Mouse (Mus musculus) C2C12 (cell line): Measurements from ENCODE around the gene Cptp.

Experiments used
- CTCF ChIP-seq: IDR thresholded peaks from one replicate; pipeline ENCODE4 v1.5.1; 2011; ENCODE audit not compliant: control insufficient read depth, insufficient read depth, insufficient read length
- FOSL1 ChIP-seq: IDR thresholded peaks from one replicate; pipeline ENCODE4 v1.8.0; 2011; ENCODE audit warnings: mild to moderate bottlenecking, low read length; ENCODE audit not compliant: poor library complexity, insufficient read depth, severe bottlenecking
- MAX ChIP-seq: IDR thresholded peaks from one replicate; pipeline ENCODE4 v1.6.1; 2011; ENCODE audit warnings: mild to moderate bottlenecking, control low read depth
- MYOD1 ChIP-seq: IDR thresholded peaks from one replicate; pipeline ENCODE4 v1.6.1; 2011; ENCODE audit warnings: low read depth; ENCODE audit not compliant: control insufficient read depth, insufficient read length
- MYOG ChIP-seq: IDR thresholded peaks from one replicate; pipeline ENCODE4 v1.6.1; 2011; ENCODE audit not compliant: control insufficient read depth, insufficient read length; ENCODE audit errors: extremely low read depth
- USF1 ChIP-seq: IDR thresholded peaks from one replicate; pipeline ENCODE4 v1.6.1; 2011; ENCODE audit warnings: low read depth, mild to moderate bottlenecking, control low read depth, moderate library complexity

GRCm38 (mm10) chr4:155853421-155853820 is 15.8 kb downstream of the Cptp start:
- TF ChIP-seq CTCF (no peak), MYOG (no peak), USF1 (no peak), MYOD1 (no peak), FOSL1 (no peak), MAX (no peak)
